Mouse (Mus musculus) left cerebral cortex, adult 6 months (tissue): ENCODE results near the gene Thap11. TPM values are rescaled to one million over a fixed set of nuclear protein-coding genes. Genes with fewer than 3 reads are reported as not detected.

Experiments
- long read RNA-seq, 2 experiments: library from polyadenylated mRNA; unstranded; transcript quantifications; one replicate each; pipeline ENCODE4 v2.0.0; 2019 to 2020
- polyA plus RNA-seq: library from polyadenylated mRNA; unstranded; fragments of <200 nt; fragmentation: Nextera tagmentation; gene quantifications from 2 replicates; pipeline ENCODE4 v1.2.3, GENCODE M21; 2021

The Thap11 gene
- 44.9 and 47.4 TPM in 2 replicates for polyA plus RNA-seq
- long read RNA-seq, experiment 1, transcript Thap11-201 (1 exons, 1,819 nt) = major isoform, 276 of 276 reads
- long read RNA-seq, experiment 1, partial matches to known transcripts = 0 of 276 reads
- long read RNA-seq, experiment 1, other reads (novel, unspliced or antisense) = 0 of 276 reads
- long read RNA-seq, experiment 2, transcript Thap11-201 (1 exons, 1,819 nt) = major isoform, 68 of 68 reads
- long read RNA-seq, experiment 2, partial matches to known transcripts = 0 of 68 reads
- long read RNA-seq, experiment 2, other reads (novel, unspliced or antisense) = 0 of 68 reads

GRCm38 (mm10) chr8:105854715-105855216 is at the start of gene Thap11:
TSS of gene Thap11 (plus strand) at chr8:105855132.

GRCm38 (mm10) chr8:105826861-105827848 is 27.8 kb upstream of the Thap11 start, which contains the start of the genes Ranbp10 and Tsnaxip1:
TSS of gene Ranbp10 (minus strand) at chr8:105827350.
TSS of gene Tsnaxip1 (plus strand) at chr8:105827731.

GRCm38 (mm10) chr8:105853178-105853577 is 1.8 kb upstream of the Thap11 start, which contains the start of gene Cenpt:
TSS of gene Cenpt (minus strand) at chr8:105853278.

GRCm38 (mm10) chr8:105860143-105860981 is 5.4 kb downstream of the Thap11 start, which contains the start of gene Nutf2:
TSS of gene Nutf2 (plus strand) at chr8:105860580.

GRCm38 (mm10) chr8:105880754-105881520 is 26.0 kb downstream of the Thap11 start, which contains the start of gene Edc4:
TSS of gene Edc4 (plus strand) at chr8:105880881.

GRCm38 (mm10) chr8:105893339-105893738 is 38.4 kb downstream of the Thap11 start, which contains the start of gene Nrn1l:
TSS of gene Nrn1l (plus strand) at chr8:105893567.

GRCm38 (mm10) chr8:105900180-105900940 is 45.4 kb downstream of the Thap11 start, which contains the start of gene Pskh1:
TSS of gene Pskh1 (plus strand) at chr8:105900441.

Other genes starting within 250 kb of the Thap11 start
- 28.9 and 32.8 TPM in 2 replicates for gene Ripor1, start 249.9 kb upstream of the Thap11 start, polyA plus RNA-seq
- gene Ctcf, start 218.6 kb upstream of the Thap11 start, polyA plus RNA-seq = 23.1 TPM in 2 replicates
- 0.31 and 0.59 TPM in 2 replicates for gene Agrp, start 217.7 kb upstream of the Thap11 start, polyA plus RNA-seq
- 8.0 and 53.9 TPM in 2 replicates for gene Carmil2, start 168.9 kb upstream of the Thap11 start, polyA plus RNA-seq
- gene Acd, start 154.0 kb upstream of the Thap11 start, polyA plus RNA-seq = 40.9 and 44.4 TPM in 2 replicates
- gene Pard6a, start 154.0 kb upstream of the Thap11 start, polyA plus RNA-seq = 77.9 and 82.1 TPM in 2 replicates
- gene 4933405L10Rik, start 147.5 kb upstream of the Thap11 start, polyA plus RNA-seq = 0.25 and 0.41 TPM in 2 replicates
- 5.8 and 6.8 TPM in 2 replicates for gene Enkd1, start 146.9 kb upstream of the Thap11 start, polyA plus RNA-seq
- 16.4 and 20.1 TPM in 2 replicates for gene Gfod2, start 96.5 kb upstream of the Thap11 start, polyA plus RNA-seq
- gene Ranbp10, start 27.8 kb upstream of the Thap11 start, polyA plus RNA-seq = 2.8 and 3.3 TPM in 2 replicates
- 0.19 and 0.27 TPM in 2 replicates for gene Tsnaxip1, start 27.4 kb upstream of the Thap11 start, polyA plus RNA-seq
- gene Cenpt, start 1.9 kb upstream of the Thap11 start, polyA plus RNA-seq = 13.4 and 14.0 TPM in 2 replicates
- gene Nutf2, start 5.4 kb downstream of the Thap11 start, polyA plus RNA-seq = 139 and 147 TPM in 2 replicates
- 17.4 and 18.3 TPM in 2 replicates for gene Edc4, start 25.7 kb downstream of the Thap11 start, polyA plus RNA-seq
- 9.9 and 13.7 TPM in 2 replicates for gene Nrn1l, start 38.4 kb downstream of the Thap11 start, polyA plus RNA-seq
- 2.7 and 3.6 TPM in 2 replicates for gene Pskh1, start 45.3 kb downstream of the Thap11 start, polyA plus RNA-seq
- gene Ctrl, start 78.7 kb downstream of the Thap11 start, polyA plus RNA-seq = 0.21 and 0.23 TPM in 2 replicates
- 175 and 188 TPM in 2 replicates for gene Psmb10, start 83.3 kb downstream of the Thap11 start, polyA plus RNA-seq
- gene Lcat, start 88.2 kb downstream of the Thap11 start, polyA plus RNA-seq = 23.8 and 26.1 TPM in 2 replicates
- gene Slc12a4, start 111.0 kb downstream of the Thap11 start, polyA plus RNA-seq = 7.9 and 9.3 TPM in 2 replicates
- gene Dpep3, start 124.3 kb downstream of the Thap11 start, polyA plus RNA-seq = not detected in 2 replicates
- 13.1 and 15.4 TPM in 2 replicates for gene Dus2, start 136.2 kb downstream of the Thap11 start, polyA plus RNA-seq
- gene Dpep2nb, start 150.8 kb downstream of the Thap11 start, polyA plus RNA-seq = 0.16 TPM in 1 of 2 replicates, not detected in the other
- gene Ddx28, start 156.8 kb downstream of the Thap11 start, polyA plus RNA-seq = 13.1 and 17.4 TPM in 2 replicates
- gene Nfatc3, start 203.7 kb downstream of the Thap11 start, polyA plus RNA-seq = 3.1 and 5.4 TPM in 2 replicates